Mouse (Mus musculus) adrenal gland, postnatal 36 days (tissue): ENCODE results near the gene Anxa6. TPM values are rescaled to one million over a fixed set of nuclear protein-coding genes. Genes with fewer than 3 reads are reported as not detected.

Experiments used
- DNase-seq, 2 experiments: peaks; one replicate each; pipeline ENCODE4 v3.0.0; 2021; ENCODE audit warnings: mixed read lengths in 1 of 2
- total RNA-seq, 2 experiments: library from RNA; stranded (reverse); gene quantifications; 2 replicates each; pipeline ENCODE4 v1.2.3; 2021

Anxa6 gene
- total RNA-seq, 2 experiments from 2014 or later = 114 to 115 TPM

- no peak for DNase-seq
These were observed 1.8 kb downstream of the Anxa6 start for GRCm38 (mm10) chr11:55031211-55031990.

DNA sequence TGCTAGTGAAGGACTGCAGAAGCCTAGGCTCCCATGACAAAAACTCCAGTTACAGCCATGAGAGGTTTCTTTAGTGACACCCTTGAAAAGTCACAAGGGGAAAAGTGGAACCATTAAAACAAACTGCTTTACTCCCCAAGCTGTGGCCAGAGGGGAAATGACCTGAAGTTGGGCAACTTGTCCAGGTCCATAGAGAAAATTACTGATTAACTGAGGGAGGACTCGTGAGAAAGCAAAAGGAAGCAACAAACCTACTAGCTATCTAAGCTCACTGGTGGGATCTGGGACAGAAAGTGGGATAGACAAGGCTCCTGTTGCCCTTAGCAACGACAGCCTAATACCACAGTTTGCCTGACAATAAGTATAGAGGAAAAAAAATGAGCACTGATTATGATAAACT, 4.7 kb downstream of the Anxa6 start:
- DNase-seq = no peak

DNA sequence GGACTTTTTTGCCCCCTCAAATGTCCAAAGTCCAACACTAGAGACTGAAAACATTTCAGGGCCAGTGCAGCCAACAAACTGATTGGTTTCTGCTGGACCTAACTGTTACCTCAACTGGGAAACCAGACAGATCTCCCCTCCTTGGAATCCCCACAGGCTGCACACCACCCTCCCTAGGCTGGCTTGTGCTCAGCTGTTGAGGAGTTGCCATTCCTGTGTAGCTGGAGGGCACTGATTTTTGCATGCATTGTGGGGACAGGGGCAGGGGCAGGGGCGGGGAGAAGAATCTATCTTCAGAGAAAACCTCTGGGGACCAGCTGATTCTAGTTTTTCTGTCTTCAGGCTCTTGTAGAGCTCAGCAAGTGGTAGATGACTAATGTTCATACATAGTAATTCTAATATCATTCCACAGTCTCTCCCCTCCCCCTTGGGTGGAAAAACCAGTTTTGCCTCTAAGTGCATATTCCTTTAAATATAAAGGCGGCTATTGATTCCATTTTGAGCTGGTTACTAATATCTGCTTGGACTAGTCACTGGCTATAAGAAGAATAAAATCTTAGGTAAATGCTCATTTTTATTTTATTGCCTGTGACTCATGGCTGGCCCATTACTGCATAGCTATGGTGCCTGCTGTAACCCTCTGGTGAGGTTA, 5.9 kb downstream of the Anxa6 start:
- DNase-seq = no peak

DNA sequence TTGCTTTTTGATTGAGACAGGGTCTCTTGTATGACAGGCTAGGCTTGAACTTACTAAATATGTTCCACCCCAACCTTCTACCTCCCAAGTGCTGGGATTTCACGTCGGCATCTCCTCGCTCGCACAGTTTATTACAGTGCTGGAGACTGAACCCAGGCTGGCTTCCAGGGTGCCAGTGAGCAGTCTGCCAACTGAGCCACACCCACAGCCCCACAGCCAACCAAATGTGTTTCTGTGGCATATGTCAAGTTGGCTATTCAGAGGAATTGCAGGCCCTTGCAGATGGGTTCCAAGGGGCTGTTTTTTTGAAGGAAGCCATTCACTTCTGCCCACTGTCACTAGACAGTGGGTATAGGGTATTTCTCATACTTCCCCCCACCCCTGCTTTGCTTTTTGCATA, 7.3 kb downstream of the Anxa6 start:
- DNase-seq = peak; percentile 31 to 56

- DNase-seq = no peak
These were observed 9.7 kb downstream of the Anxa6 start for GRCm38 (mm10) chr11:55023583-55023982.

DNA sequence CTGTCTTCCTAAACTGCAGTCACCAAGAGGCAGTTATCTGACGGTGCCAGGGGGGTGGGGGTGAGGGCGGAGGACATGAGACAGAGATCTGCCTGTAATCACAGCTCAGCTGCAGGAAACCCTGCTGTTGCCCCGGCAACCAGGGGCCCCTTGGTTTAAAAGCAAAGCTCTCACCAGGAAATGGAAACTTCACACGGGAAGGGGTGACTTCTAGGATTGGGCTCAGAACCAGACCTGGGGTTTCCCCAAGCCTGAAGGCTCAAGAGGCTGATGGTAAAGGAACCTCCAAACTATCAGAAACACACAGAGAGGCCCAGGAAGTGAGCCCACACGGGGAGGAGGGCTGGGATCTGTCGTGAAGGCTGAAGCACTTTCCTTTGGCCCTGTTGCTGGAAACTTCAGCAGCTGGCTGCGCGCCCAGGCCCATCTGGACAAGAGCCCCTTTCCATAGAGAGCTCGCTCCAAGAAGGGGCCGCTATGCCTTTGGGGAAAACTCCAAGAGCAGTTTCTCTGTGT, 10.1 kb downstream of the Anxa6 start:
- DNase-seq = peak; percentile 81 to 88

GRCm38 (mm10) chr11:55022508-55022907, 10.7 kb downstream of the Anxa6 start:
- DNase-seq = no peak

- DNase-seq = no peak
These were observed 11.4 kb downstream of the Anxa6 start for GRCm38 (mm10) chr11:55021859-55022258.

GRCm38 (mm10) chr11:55021458-55021857, 11.8 kb downstream of the Anxa6 start:
- DNase-seq = no peak

- DNase-seq = no peak
These were observed 13.5 kb downstream of the Anxa6 start for GRCm38 (mm10) chr11:55019711-55020110.

DNA sequence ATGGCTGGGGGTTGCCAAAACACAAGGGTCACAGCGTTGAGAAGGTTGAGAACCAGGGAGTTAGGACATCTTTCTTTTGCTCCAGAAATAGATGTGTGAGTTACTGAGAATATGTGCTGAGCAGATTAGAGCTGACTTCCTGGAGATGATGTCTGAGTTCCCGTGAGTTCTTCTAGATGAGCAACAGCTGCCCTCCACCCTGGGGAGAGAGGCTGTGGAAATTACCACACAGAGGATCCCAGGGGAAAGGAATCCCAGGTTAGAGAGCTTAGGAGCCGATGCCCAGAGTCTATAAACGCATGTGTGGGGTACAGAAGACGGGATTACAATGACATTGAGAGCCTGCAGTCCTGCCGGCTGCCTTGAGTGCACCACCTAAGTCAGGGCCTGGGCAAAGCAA, 15.2 kb downstream of the Anxa6 start:
- no peak for DNase-seq

DNA sequence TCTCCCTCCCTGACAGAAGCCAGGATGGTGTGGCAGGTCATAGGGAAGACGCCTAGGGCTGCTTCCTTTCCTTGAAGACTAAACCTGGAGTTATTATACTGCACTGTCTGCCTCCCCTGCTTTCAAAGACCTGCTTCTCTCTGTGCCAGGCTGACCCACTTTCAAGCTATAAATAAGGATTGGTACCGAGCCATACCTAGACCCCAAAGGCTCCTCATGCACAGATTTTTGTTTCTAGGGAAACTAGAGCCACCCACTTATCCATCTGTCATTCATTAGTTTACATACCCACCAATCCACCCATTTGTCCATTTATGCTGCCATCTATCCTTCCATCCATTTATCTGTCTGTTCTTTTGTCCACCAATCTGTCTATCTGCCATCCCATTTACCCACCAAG, 16.0 kb downstream of the Anxa6 start:
- DNase-seq = no peak

DNA sequence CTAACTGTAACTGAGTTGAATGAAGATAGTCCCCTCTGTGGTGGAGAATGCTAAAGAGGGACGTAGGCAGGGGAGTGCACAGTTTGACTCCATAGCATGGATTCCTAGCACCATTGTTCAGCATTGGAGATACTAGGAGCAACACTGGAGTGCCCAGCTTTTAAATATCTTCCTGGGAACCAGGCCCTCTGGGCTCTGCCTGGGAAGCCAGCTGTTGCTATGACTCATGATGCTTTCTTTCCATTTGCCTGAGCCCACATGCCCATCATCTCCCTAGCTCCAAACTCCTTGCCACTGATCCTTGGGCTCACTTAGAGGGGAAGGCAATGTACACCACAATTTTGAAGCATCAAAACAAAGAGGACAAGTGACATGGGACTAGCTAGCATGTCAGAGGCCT, 16.5 kb downstream of the Anxa6 start:
- DNase-seq = no peak

DNA sequence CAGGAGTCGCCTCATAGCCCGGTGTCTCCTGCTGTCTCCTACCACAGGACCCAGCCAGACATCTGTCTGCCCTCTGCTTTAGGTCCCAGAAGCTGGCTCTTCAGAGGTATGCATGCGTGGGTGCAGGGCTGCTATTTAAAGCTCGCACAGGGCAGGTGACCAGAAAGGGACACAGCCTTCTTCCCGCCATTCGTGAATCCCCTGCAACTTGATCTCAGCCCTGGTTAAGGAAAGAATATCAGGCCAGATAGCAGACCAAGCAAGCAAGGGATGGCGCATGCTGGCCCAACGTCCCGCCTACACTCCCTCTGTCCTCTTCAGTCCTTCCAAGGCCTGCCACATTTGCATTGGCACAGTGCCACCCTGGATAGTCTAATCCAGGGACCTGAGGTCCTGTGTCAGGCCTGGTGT, 17.4 kb downstream of the Anxa6 start:
- DNase-seq = peak; percentile 79 to 88

GRCm38 (mm10) chr11:55015264-55015663, 18.0 kb downstream of the Anxa6 start:
- no peak for DNase-seq

DNA sequence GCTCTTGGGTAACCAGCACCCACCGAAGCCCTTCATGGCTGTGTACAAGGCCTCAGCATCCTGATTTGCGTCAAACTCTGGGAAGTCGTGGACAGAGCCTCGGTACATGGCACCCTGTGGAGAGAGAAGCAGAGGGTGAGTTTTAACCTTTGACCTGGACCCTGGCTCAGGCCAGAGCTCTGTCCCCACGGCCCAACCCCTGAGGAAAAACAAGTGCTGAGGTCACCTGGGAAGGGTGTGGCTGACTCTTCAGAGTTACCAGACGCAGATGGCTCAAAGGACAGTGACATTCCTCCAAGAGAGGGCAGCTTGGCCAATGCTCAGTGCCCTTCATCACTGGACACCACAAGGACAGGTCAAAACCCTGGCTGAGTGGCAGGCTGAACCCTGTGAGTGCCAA, 19.4 kb downstream of the Anxa6 start:
- DNase-seq = no peak

- peak; percentile 17 to 44 for DNase-seq
These were observed 20.4 kb downstream of the Anxa6 start for GRCm38 (mm10) chr11:55012551-55013521.

GRCm38 (mm10) chr11:55011440-55011839, 21.8 kb downstream of the Anxa6 start:
- no peak for DNase-seq

- no peak for DNase-seq
These were observed 25.0 kb downstream of the Anxa6 start for GRCm38 (mm10) chr11:55008230-55008629.

GRCm38 (mm10) chr11:55005684-55006083, 27.6 kb downstream of the Anxa6 start:
- DNase-seq = no peak

- no peak for DNase-seq
These were observed 28.2 kb downstream of the Anxa6 start for GRCm38 (mm10) chr11:55004970-55005502.

DNA sequence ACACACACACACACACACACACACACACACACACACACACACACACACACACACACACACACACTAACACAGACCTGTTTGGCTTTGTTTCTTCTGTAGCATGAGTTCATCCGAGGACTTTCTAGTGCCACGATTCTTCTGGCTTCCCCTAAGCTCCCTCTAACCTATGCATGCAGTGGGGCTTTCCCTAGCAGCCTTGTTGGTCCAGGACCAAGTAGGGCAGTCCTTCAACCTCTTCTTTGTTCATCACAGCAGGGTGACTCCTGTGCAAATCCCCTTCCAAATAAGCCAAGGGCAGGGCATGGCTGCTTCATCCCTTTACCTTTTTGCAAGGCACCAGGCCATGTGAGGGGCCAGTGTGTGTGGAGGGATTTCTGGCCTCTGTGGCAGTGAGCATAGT, 34.5 kb downstream of the Anxa6 start:
- peak in 1 of 2 experiments; percentile 13 for DNase-seq
